Mouse (Mus musculus) hindbrain, postnatal 0 days (tissue): Measurements from ENCODE around the gene Tnk2. TPM values are rescaled to one million over a fixed set of nuclear protein-coding genes. Genes with fewer than 3 reads are reported as not detected.
A peak's percentile ranks its signal among the peaks of the same experiment; 100 is the strongest.
"Not testable (repeated sequence)": the region's sequence is repeated elsewhere in the genome, so short reads cannot be mapped to it uniquely, and the experiment has no call there.

ENCODE experiments used
- ATAC-seq: fragments of 200-750 bp; cut with Nextera tagmentation; 2 replicates; pipeline ENCODE4 v1.8.0; 2017; ENCODE audit warnings: mild to moderate bottlenecking, moderate TSS enrichment, moderate library complexity
- DNase-seq: peaks from one replicate; pipeline ENCODE4 v3.0.0-alpha.2; 2015; ENCODE audit warnings: low spot score
- H3K27ac ChIP-seq: fragments of 300-500 bp; sonication (generic); 2 replicates; pipeline ENCODE4 v1.5.1; 2014; ENCODE audit warnings: mild to moderate bottlenecking
- H3K27me3 ChIP-seq: fragments of 300-500 bp; sonication (generic); 2 replicates; pipeline ENCODE4 v1.6.1; 2014; ENCODE audit warnings: low read length, mixed read lengths; ENCODE audit not compliant: insufficient read depth
- H3K36me3 ChIP-seq: fragments of 300-500 bp; sonication (generic); 2 replicates; pipeline ENCODE4 v1.6.1; 2014; ENCODE audit warnings: low read length, mixed read lengths; ENCODE audit not compliant: insufficient read depth
- H3K4me1 ChIP-seq: fragments of 300-500 bp; sonication (generic); 2 replicates; pipeline ENCODE4 v1.6.1; 2014; ENCODE audit warnings: antibody characterized with exemption, low read length, mixed read lengths; ENCODE audit not compliant: insufficient read depth
- H3K4me2 ChIP-seq: fragments of 300-500 bp; sonication (generic); 2 replicates; pipeline ENCODE4 v1.6.1; 2014; ENCODE audit warnings: low read depth, mild to moderate bottlenecking, low read length, moderate library complexity, mixed read lengths
- H3K4me3 ChIP-seq: fragments of 300-500 bp; sonication (generic); 2 replicates; pipeline ENCODE4 v1.5.1; 2014; ENCODE audit warnings: low read length
- H3K9ac ChIP-seq: fragments of 300-500 bp; sonication (generic); replicated peaks from 2 replicates; pipeline ENCODE4 v1.6.1; 2014; ENCODE audit warnings: mild to moderate bottlenecking, low read length, moderate library complexity, mixed read lengths
- H3K9me3 ChIP-seq: fragments of 300-500 bp; sonication (generic); 2 replicates; pipeline ENCODE4 v1.6.1; 2016; ENCODE audit warnings: low read length, mixed read lengths
- CTCF ChIP-seq: IDR thresholded peaks from 2 replicates; pipeline ENCODE4 v1.5.1; 2016; ENCODE audit warnings: antibody characterized with exemption, control low read depth, low read depth
- WGBS: fragments of 180-500 bp; shearing (Covaris S2); extraction: QIAGEN DNeasy Blood & Tissue Kit; methylation state at CpG from one replicate; pipeline ENCODE4 v1.1.7; 2014; 5-methylcytosine and 5-hydroxymethylcytosine counted together
- polyA plus RNA-seq: library from polyadenylated mRNA; unstranded; fragments of >200 nt; fragmentation: Nextera tagmentation; extraction: Ambion mirVana; gene quantifications from 2 replicates; pipeline ENCODE4 v1.2.1, GENCODE M21; 2015
- total RNA-seq: library from RNA; depleted of rRNA; stranded (reverse); fragments of >200 nt; gene quantifications from 2 replicates; pipeline ENCODE4 v1.2.3, GENCODE M21; 2014

Tnk2 gene
- total and polyA plus RNA-seq, 2 experiments from 2014 or later, result 18.6 to 90.5 TPM

GRCm38 (mm10) chr16:32635314-32635713 is 8.4 kb upstream of the Tnk2 start:
- Histone ChIP-seq H3K9me3 (no peaks in the 10 kb centered on the region), H3K9ac (no peak overlapping the region), H3K4me3 (no peak overlapping the region), H3K27me3 (no peaks in the 10 kb centered on the region), H3K4me2 (no peak overlapping the region), H3K27ac (no peak overlapping the region), H3K36me3 (peaks cover 5% of the 10 kb centered on the region; the same call in 1 of the 2 replicates), H3K4me1 (no peaks in the 10 kb centered on the region)
- WGBS, result 61% methylated on average over 3 of the region's 3 CpGs
- DNase-seq (peak; percentile 65), ATAC-seq (peak; percentile 58)
- peak; percentile 43 for TF ChIP-seq CTCF

DNA sequence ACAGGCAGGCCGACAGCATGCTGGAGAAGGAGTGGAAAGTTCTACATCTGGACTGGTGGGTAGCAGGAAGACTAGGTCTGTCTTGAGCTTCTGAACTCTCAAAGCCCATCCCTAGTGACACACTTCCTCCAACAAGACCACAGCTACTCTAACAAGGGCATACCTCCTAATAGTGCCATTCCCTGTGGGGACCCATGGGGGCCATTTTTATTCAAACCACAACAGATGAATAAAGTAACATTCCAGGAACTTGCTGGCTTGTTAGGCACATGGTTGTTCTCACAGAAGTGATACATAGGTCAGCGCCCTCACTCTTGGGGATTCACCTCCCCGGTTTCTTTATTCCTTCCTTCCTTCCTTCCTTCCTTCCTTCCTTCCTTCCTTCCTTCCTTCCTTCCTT is 7.3 kb upstream of the Tnk2 start:
- Histone ChIP-seq H3K9ac (no peak overlapping the region), H3K27me3 (no peaks in the 10 kb centered on the region), H3K4me2 (no peak overlapping the region), H3K27ac (no peak overlapping the region), H3K36me3 (no peaks in the 10 kb centered on the region), H3K4me1 (no peaks in the 10 kb centered on the region), H3K9me3 (no peaks in the 10 kb centered on the region), H3K4me3 (no peak overlapping the region)
- no peak for TF ChIP-seq CTCF
- 89% methylated on average over 3 of the region's 3 CpGs for WGBS
- ATAC-seq (no peak), DNase-seq (no peak)

DNA sequence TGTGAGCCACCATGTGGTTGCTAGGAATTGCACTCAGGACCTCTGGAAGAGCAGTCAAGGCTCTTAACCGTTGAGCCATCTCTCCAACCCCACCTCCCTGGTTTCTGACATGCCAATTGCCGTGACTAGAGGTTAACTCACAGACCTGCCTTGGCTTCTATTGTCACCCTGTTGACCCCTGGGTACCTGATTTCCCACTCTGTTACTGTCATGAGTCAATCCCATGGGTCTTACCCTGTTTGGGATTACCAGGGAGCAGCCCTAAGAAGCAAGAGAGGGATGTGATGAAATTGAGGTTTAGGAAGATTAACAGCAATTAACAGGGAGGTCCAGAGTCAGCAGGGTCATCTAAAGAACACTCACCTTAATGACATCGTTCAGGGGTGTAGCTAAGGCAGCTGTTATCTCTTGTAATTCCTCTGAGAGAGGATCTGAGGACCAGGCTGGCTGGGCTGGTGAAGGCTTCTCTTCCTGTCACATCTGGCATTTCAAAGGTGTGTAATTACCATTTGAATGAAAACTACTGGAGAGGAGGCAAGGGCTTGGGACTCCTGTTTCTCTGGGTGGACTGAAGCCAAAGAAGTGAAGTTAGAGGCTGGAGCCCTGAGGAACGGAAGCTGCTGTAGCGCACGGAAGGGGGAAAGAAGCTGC is 6.7 kb upstream of the Tnk2 start:
- H3K9me3 ChIP-seq, result no peaks in the 10 kb centered on the region
- 37% methylated on average over 6 of the region's 6 CpGs for WGBS
- ATAC-seq, result no peak

GRCm38 (mm10) chr16:32638476-32638875 is 5.2 kb upstream of the Tnk2 start:
- H3K9ac ChIP-seq, result no peak overlapping the region

More for the DNA sequence above, 6.7 kb upstream of the Tnk2 start:
- no peaks in the 10 kb centered on the region for H3K27me3 ChIP-seq
- H3K27ac ChIP-seq, result no peak overlapping the region
- H3K4me1 ChIP-seq, result no peaks in the 10 kb centered on the region
- H3K9ac ChIP-seq, result no peak overlapping the region
- no peak overlapping the region for H3K4me2 ChIP-seq
- no peaks in the 10 kb centered on the region for H3K36me3 ChIP-seq
- no peak for DNase-seq
- H3K4me3 ChIP-seq, result no peak overlapping the region
- no peak for TF ChIP-seq CTCF

DNA sequence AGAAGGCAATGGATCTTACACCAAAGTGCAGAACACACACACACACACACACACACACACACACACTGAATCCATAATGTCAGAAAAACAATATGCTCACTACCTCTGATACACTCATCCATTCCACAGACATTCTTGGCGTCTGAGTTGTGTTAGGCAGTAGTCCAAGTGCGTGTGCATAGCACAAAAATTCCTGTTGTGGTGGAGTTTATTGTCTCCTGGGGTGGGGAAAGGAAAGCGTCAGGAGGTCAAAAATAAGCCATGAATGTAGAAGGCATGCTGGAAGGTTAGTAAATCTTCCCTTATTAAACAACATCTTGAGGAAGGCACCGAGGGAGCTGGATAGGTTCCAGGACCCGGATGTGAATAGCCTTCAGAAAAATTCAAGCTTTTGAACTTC is 3.6 kb upstream of the Tnk2 start:
- Histone ChIP-seq H3K27ac (no peak overlapping the region), H3K27me3 (no peaks in the 10 kb centered on the region), H3K4me2 (no peak overlapping the region), H3K9me3 (no peaks in the 10 kb centered on the region), H3K36me3 (no peaks in the 10 kb centered on the region), H3K4me1 (peaks cover 5% of the 10 kb centered on the region; the same call in 1 of the 2 replicates), H3K4me3 (no peak overlapping the region), H3K9ac (no peak overlapping the region)
- DNase-seq (no peak), ATAC-seq (no peak)
- WGBS, result 43% methylated on average over 5 of the region's 5 CpGs
- no peak for TF ChIP-seq CTCF

More at GRCm38 (mm10) chr16:32638476-32638875, 5.2 kb upstream of the Tnk2 start:
- peak; percentile 94 for TF ChIP-seq CTCF
- H3K4me1 ChIP-seq, result no peaks in the 10 kb centered on the region
- no peak overlapping the region for H3K4me3 ChIP-seq
- no peak overlapping the region for H3K27ac ChIP-seq
- no peaks in the 10 kb centered on the region for H3K9me3 ChIP-seq
- 5% methylated on average over 8 of the region's 8 CpGs for WGBS
- no peaks in the 10 kb centered on the region for H3K36me3 ChIP-seq
- ATAC-seq (peak; percentile 68), DNase-seq (peak; percentile 92)
- H3K4me2 ChIP-seq, result no peak overlapping the region
- H3K27me3 ChIP-seq, result no peaks in the 10 kb centered on the region

- not testable (repeated sequence) for H3K27me3 ChIP-seq, ATAC-seq, H3K27ac ChIP-seq, H3K36me3 ChIP-seq, H3K4me2 ChIP-seq, H3K9ac ChIP-seq, H3K4me1 ChIP-seq, H3K4me3 ChIP-seq, DNase-seq, H3K9me3 ChIP-seq
- 60% methylated on average over 2 of the region's 2 CpGs for WGBS
Measured at GRCm38 (mm10) chr16:32640683-32641082, 3.0 kb upstream of the Tnk2 start.

GRCm38 (mm10) chr16:32641440-32642219 is 2.0 kb upstream of the Tnk2 start:
- ATAC-seq, result no peak
- no peaks in the 10 kb centered on the region for H3K27me3 ChIP-seq
- H3K4me2 ChIP-seq, result no peak overlapping the region
- H3K9me3 ChIP-seq, result no peaks in the 10 kb centered on the region
- peaks cover 16% of the 10 kb centered on the region for H3K4me1 ChIP-seq
- 59% methylated on average over 19 of the region's 20 CpGs for WGBS
- no peak overlapping the region for H3K4me3 ChIP-seq
- no peak overlapping the region for H3K9ac ChIP-seq
- no peak for TF ChIP-seq CTCF
- no peak overlapping the region for H3K27ac ChIP-seq
- H3K36me3 ChIP-seq, result no peaks in the 10 kb centered on the region
- no peak for DNase-seq
